Mouse (Mus musculus): ENCODE measurements around the gene Acat3. TPM values are rescaled to one million over a fixed set of nuclear protein-coding genes. Genes with fewer than 3 reads are reported as not detected.

Acat3 gene
- total and polyA plus RNA-seq, 2 experiments = 178 to 255 TPM

- no peak overlapping the region for H3K4me3 ChIP-seq (ENCODE audit: insufficient read depth, low read depth, low read length)
- no peak for DNase-seq (ENCODE audit: extremely low read depth, low read depth, low spot score)
These were observed 53.2 kb downstream of the Acat3 start for GRCm38 (mm10) chr17:12887021-12887775.

DNA sequence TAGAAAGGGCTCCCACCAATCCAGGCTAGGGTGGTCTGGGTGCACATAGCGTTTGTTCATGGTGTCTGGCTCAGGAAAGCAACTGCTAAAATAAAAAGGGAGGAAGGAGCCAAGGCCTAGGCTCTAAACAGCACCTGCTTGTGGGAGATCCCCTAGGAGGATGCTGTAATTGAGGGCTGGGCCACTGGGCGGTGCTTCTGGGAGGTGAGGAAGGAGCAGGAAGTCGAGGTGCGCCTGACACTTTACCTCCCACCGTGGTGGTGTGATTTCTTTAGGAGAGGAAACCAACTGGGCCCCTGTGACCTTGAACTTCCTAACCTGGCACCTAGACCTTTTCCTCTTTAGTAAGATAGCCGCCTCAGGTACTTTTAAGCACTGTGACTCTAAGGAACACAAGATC is 53.8 kb downstream of the Acat3 start:
- H3K9ac ChIP-seq (ENCODE audit: low read depth, low read length) = no peak overlapping the region
- H3K36me3 ChIP-seq (ENCODE audit: control insufficient read depth, insufficient read depth, low read length) = no peaks in the 10 kb centered on the region; the same call in 1 of the 2 replicates
- no peaks in the 10 kb centered on the region for H3K4me1 ChIP-seq (ENCODE audit: control insufficient read depth, insufficient read depth, low read length)
- WGBS = 63% methylated on average over 6 of the region's 6 CpGs
- TF ChIP-seq POLR2A (IDR thresholded peaks at IDR 0.05; ENCODE audit: extremely low read depth, insufficient read depth, low read length) (no peak), CTCF (IDR thresholded peaks at IDR 0.05; ENCODE audit: low read depth, low read length) (no peak)
- no peak overlapping the region for H3K4me3 ChIP-seq (ENCODE audit: insufficient read depth, low read depth, low read length)
- no peak overlapping the region for H3K27ac ChIP-seq (replicated peaks; ENCODE audit: insufficient read depth, low read depth, low read length)
- H3K79me2 ChIP-seq (ENCODE audit: control insufficient read depth, insufficient read depth, low read length) = no peaks in the 10 kb centered on the region
- no peak for DNase-seq (ENCODE audit: extremely low read depth, low read depth, low spot score)
- no peaks in the 10 kb centered on the region for H3K27me3 ChIP-seq (ENCODE audit: control insufficient read depth, insufficient read depth, low read length)

More at GRCm38 (mm10) chr17:12887021-12887775, 53.2 kb downstream of the Acat3 start:
- no peaks in the 10 kb centered on the region; the same call in 1 of the 2 replicates for H3K36me3 ChIP-seq (ENCODE audit: control insufficient read depth, insufficient read depth, low read length)
- no peaks in the 10 kb centered on the region for H3K4me1 ChIP-seq (ENCODE audit: control insufficient read depth, insufficient read depth, low read length)
- 70% methylated on average over 15 of the region's 15 CpGs for WGBS
- no peak overlapping the region for H3K9ac ChIP-seq (ENCODE audit: low read depth, low read length)
- no peaks in the 10 kb centered on the region for H3K27me3 ChIP-seq (ENCODE audit: control insufficient read depth, insufficient read depth, low read length)
- no peaks in the 10 kb centered on the region for H3K79me2 ChIP-seq (ENCODE audit: control insufficient read depth, insufficient read depth, low read length)
- TF ChIP-seq CTCF (IDR thresholded peaks at IDR 0.05; ENCODE audit: low read depth, low read length) (no peak), POLR2A (IDR thresholded peaks at IDR 0.05; ENCODE audit: extremely low read depth, insufficient read depth, low read length) (no peak)
- no peak overlapping the region for H3K27ac ChIP-seq (replicated peaks; ENCODE audit: insufficient read depth, low read depth, low read length)

GRCm38 (mm10) chr17:12881216-12881615 is 59.2 kb downstream of the Acat3 start:
- TF ChIP-seq CTCF (IDR thresholded peaks at IDR 0.05; ENCODE audit: low read depth, low read length) (no peak), POLR2A (IDR thresholded peaks at IDR 0.05; ENCODE audit: extremely low read depth, insufficient read depth, low read length) (no peak)
- H3K4me3 ChIP-seq (ENCODE audit: insufficient read depth, low read depth, low read length) = no peak overlapping the region
- 90% methylated on average over 1 of the region's 1 CpGs for WGBS
- H3K27ac ChIP-seq (replicated peaks; ENCODE audit: insufficient read depth, low read depth, low read length) = no peak overlapping the region
- H3K36me3 ChIP-seq (ENCODE audit: control insufficient read depth, insufficient read depth, low read length) = no peaks in the 10 kb centered on the region
- no peaks in the 10 kb centered on the region for H3K79me2 ChIP-seq (ENCODE audit: control insufficient read depth, insufficient read depth, low read length)
- no peaks in the 10 kb centered on the region for H3K4me1 ChIP-seq (ENCODE audit: control insufficient read depth, insufficient read depth, low read length)
- H3K27me3 ChIP-seq (ENCODE audit: control insufficient read depth, insufficient read depth, low read length) = 0 out of 2 replicates have a peak, but pooled peaks cover 3% of the 10 kb centered on the region
- no peak overlapping the region for H3K9ac ChIP-seq (ENCODE audit: low read depth, low read length)
- DNase-seq (ENCODE audit: extremely low read depth, low read depth, low spot score) = no peak

- H3K4me1 ChIP-seq (ENCODE audit: control insufficient read depth, insufficient read depth, low read length) = no peaks in the 10 kb centered on the region
- 0 out of 2 replicates have a peak, but pooled peaks cover 3% of the 10 kb centered on the region for H3K27me3 ChIP-seq (ENCODE audit: control insufficient read depth, insufficient read depth, low read length)
- H3K36me3 ChIP-seq (ENCODE audit: control insufficient read depth, insufficient read depth, low read length) = no peaks in the 10 kb centered on the region
- no peak overlapping the region for H3K9ac ChIP-seq (ENCODE audit: low read depth, low read length)
- H3K4me3 ChIP-seq (ENCODE audit: insufficient read depth, low read depth, low read length) = no peak overlapping the region
- 3% methylated on average over 14 of the region's 14 CpGs for WGBS
- H3K27ac ChIP-seq (replicated peaks; ENCODE audit: insufficient read depth, low read depth, low read length) = no peak overlapping the region
- H3K79me2 ChIP-seq (ENCODE audit: control insufficient read depth, insufficient read depth, low read length) = no peaks in the 10 kb centered on the region
- peak; percentile 73 for TF ChIP-seq CTCF (IDR thresholded peaks at IDR 0.05; ENCODE audit: low read depth, low read length)
- no peak for TF ChIP-seq POLR2A (IDR thresholded peaks at IDR 0.05; ENCODE audit: extremely low read depth, insufficient read depth, low read length)
- peak; percentile 63 for DNase-seq (ENCODE audit: extremely low read depth, low read depth, low spot score)
These were observed 60.2 kb downstream of the Acat3 start for GRCm38 (mm10) chr17:12880178-12880577.

DNA sequence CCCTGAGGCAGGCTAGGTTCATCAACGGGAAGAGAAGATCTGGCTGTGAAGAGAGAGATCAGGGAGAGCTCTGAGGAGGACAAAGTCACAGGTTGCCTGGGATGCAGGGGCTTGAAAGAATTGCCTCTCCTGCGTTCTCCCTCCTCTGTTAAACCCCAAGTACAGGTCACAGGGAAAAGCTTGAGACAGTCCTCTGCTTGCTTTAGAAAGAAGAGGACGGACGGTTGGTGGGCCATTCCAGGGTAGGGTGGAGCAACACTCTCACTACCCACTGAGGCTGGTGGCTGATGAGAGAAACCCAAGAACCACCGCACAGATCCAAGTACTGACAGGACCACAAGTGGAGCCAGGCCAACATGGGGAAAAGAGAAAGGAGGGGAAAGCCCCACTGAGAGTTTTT is 64.7 kb downstream of the Acat3 start, which contains the start of gene Mrgprh:
TSS of gene Mrgprh (plus strand) at position 301 of the 400 bp plus-strand sequence.
- Histone ChIP-seq H3K9ac (ENCODE audit: low read depth, low read length) (no peak within 1 kb of the TSS), H3K4me3 (ENCODE audit: insufficient read depth, low read depth, low read length) (no peak within 1 kb of the TSS), H3K79me2 (ENCODE audit: control insufficient read depth, insufficient read depth, low read length) (no peaks in the 10 kb centered on the region), H3K4me1 (ENCODE audit: control insufficient read depth, insufficient read depth, low read length) (no peaks in the 10 kb centered on the region), H3K36me3 (ENCODE audit: control insufficient read depth, insufficient read depth, low read length) (no peaks in the 10 kb centered on the region), H3K27me3 (ENCODE audit: control insufficient read depth, insufficient read depth, low read length) (0 out of 2 replicates have a peak, but pooled peaks cover 3% of the 10 kb centered on the region), H3K27ac (replicated peaks; ENCODE audit: insufficient read depth, low read depth, low read length) (no peak within 1 kb of the TSS)
- no peak for DNase-seq (ENCODE audit: extremely low read depth, low read depth, low spot score)
- WGBS = 71% methylated on average over 5 of the region's 5 CpGs
- TF ChIP-seq POLR2A (IDR thresholded peaks at IDR 0.05; ENCODE audit: extremely low read depth, insufficient read depth, low read length) (no peak), CTCF (IDR thresholded peaks at IDR 0.05; ENCODE audit: low read depth, low read length) (no peak)

Other genes starting within 250 kb of the Acat3 start
- 22.3 and 26.6 TPM in 2 replicates for gene Igf2r, start 170.9 kb downstream of the Acat3 start, total RNA-seq (2014; rRNA removed)
- gene Igf2r, start 170.9 kb downstream of the Acat3 start, polyA plus RNA-seq (2012; rRNA removed) = 8.0 and 8.7 TPM in 2 replicates
- 0.18 TPM in 1 of 2 replicates, not detected in the other for gene Mas1, start 72.5 kb downstream of the Acat3 start, total RNA-seq (2014; rRNA removed)
- 0.35 and 0.55 TPM in 2 replicates for gene Mas1, start 72.5 kb downstream of the Acat3 start, polyA plus RNA-seq (2012; rRNA removed)
- 0.09 TPM in 1 of 2 replicates, not detected in the other for gene Mrgprh, start 64.6 kb downstream of the Acat3 start, total RNA-seq (2014; rRNA removed)
- 0.05 TPM in 1 of 2 replicates, not detected in the other for gene Mrgprh, start 64.6 kb downstream of the Acat3 start, polyA plus RNA-seq (2012; rRNA removed)
- gene Pnldc1, start 30.4 kb downstream of the Acat3 start, total RNA-seq (2014; rRNA removed) = 0.27 and 1.3 TPM in 2 replicates
- 1.1 and 1.5 TPM in 2 replicates for gene Pnldc1, start 30.4 kb downstream of the Acat3 start, polyA plus RNA-seq (2012; rRNA removed)
- gene Tcp1, start 24.9 kb downstream of the Acat3 start, total RNA-seq (2014; rRNA removed) = 134 and 136 TPM in 2 replicates
- gene Tcp1, start 24.9 kb downstream of the Acat3 start, polyA plus RNA-seq (2012; rRNA removed) = 39.9 and 50.2 TPM in 2 replicates
- 43.6 and 54.6 TPM in 2 replicates for gene Mrpl18, start 24.3 kb downstream of the Acat3 start, total RNA-seq (2014; rRNA removed)
- 27.9 and 41.2 TPM in 2 replicates for gene Mrpl18, start 24.3 kb downstream of the Acat3 start, polyA plus RNA-seq (2012; rRNA removed)
- gene Acat2, start 20.1 kb upstream of the Acat3 start, total RNA-seq (2014; rRNA removed) = 75.1 and 75.7 TPM in 2 replicates
- gene Acat2, start 20.1 kb upstream of the Acat3 start, polyA plus RNA-seq (2012; rRNA removed) = 44.6 and 45.9 TPM in 2 replicates
- 32.0 and 32.6 TPM in 2 replicates for gene Wtap, start 53.6 kb upstream of the Acat3 start, total RNA-seq (2014; rRNA removed)
- gene Wtap, start 53.6 kb upstream of the Acat3 start, polyA plus RNA-seq (2012; rRNA removed) = 7.8 and 7.9 TPM in 2 replicates
- gene Sod2, start 66.2 kb upstream of the Acat3 start, total RNA-seq (2014; rRNA removed) = 169 and 338 TPM in 2 replicates
- gene Sod2, start 66.2 kb upstream of the Acat3 start, polyA plus RNA-seq (2012; rRNA removed) = 593 and 597 TPM in 2 replicates
- not detected in 2 replicates for gene Gpr31b, start 111.7 kb upstream of the Acat3 start, total RNA-seq (2014; rRNA removed)
- not detected in 2 replicates for gene Gpr31b, start 111.7 kb upstream of the Acat3 start, polyA plus RNA-seq (2012; rRNA removed)
- 0.27 and 0.65 TPM in 2 replicates for gene Tcp10b, start 120.5 kb upstream of the Acat3 start, total RNA-seq (2014; rRNA removed)
- not detected in 2 replicates for gene Tcp10b, start 120.5 kb upstream of the Acat3 start, polyA plus RNA-seq (2012; rRNA removed)
- 0.09 and 0.13 TPM in 2 replicates for gene Unc93a, start 191.2 kb upstream of the Acat3 start, total RNA-seq (2014; rRNA removed)
- gene Unc93a, start 191.2 kb upstream of the Acat3 start, polyA plus RNA-seq (2012; rRNA removed) = 0.04 and 0.11 TPM in 2 replicates